9 mouse cellular contexts compared by ENCODE assay signal in the genomic region with DNA sequence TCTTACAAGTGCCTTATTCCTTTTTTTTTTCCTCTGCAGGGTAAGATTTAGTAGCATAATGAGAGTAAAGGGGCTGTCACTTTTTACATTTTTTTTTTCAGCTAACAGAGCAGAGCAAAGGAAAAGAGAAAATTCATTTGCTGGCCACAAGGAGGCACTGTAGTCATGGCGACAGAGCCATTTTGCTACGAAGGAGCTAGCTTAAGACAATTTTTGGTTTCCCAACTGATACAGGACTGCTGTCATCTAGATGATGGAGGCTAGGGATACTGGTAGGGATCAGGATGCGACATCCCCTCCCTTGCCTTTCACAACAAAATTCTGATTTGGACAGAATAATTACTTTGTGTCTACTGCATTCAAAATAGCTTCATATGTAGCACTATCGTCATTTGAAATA.
DNase-seq lines count a peak whose midpoint lies in the region; ATAC-seq and TF ChIP-seq lines count a peak whose summit lies in the region.
"Had no signal": no experiment of that assay in that cellular context is flagged by ENCODE, and none has a peak within 500 bp of the region (broad histone marks: within the 10 kb centered on the region; RNA-seq: fewer than 3 reads in every experiment).

No protein-coding gene starts in this region.

- no peak overlapping the region for H3K9ac ChIP-seq in kidney, embryonic 16.5 days (replicated peaks; ENCODE audit: low read length)

- no peaks in the 10 kb centered on the region for H3K9me3 ChIP-seq in kidney, embryonic 16.5 days (ENCODE audit: low read length)
- no peaks in the 10 kb centered on the region for H3K9me3 ChIP-seq in E14TG2a.4 (ENCODE audit: low read length)

- H3K27me3 ChIP-seq in kidney, embryonic 16.5 days (ENCODE audit: insufficient read depth, low read length) = peaks cover 5% of the 10 kb centered on the region; the same call in 1 of the 2 replicates
- no peaks in the 10 kb centered on the region for H3K27me3 ChIP-seq in E14TG2a.4 (ENCODE audit: insufficient read depth, low read length)

- no peak overlapping the region for H3K4me3 ChIP-seq in kidney, embryonic 16.5 days (ENCODE audit: low read length)
- no peak overlapping the region for H3K4me3 ChIP-seq in E14TG2a.4 (replicated peaks; ENCODE audit: low read length)
- H3K4me3 ChIP-seq in embryonic fibroblast, embryonic 13.5 days (ENCODE audit: insufficient read depth, low read length) = no peak overlapping the region

- peak; percentile 62 for TF ChIP-seq CTCF in E14TG2a.4 (conservative IDR thresholded peaks at IDR 0.05; ENCODE audit: low read length)
- TF ChIP-seq CTCF in embryonic fibroblast, embryonic 13.5 days (IDR thresholded peaks at IDR 0.05; ENCODE audit: borderline replicate concordance, insufficient read depth, low read length) = 0 out of 2 replicates have a peak, but pooled peaks have one; percentile 4

- H3K4me2 ChIP-seq in kidney, embryonic 16.5 days (replicated peaks; ENCODE audit: low read depth, low read length) = no peak overlapping the region

- H3K4me1 ChIP-seq in kidney, embryonic 16.5 days (ENCODE audit: insufficient read depth, low read length) = no peaks in the 10 kb centered on the region
- no peaks in the 10 kb centered on the region for H3K4me1 ChIP-seq in E14TG2a.4 (replicated peaks; ENCODE audit: low read depth, low read length)
- H3K4me1 ChIP-seq in embryonic fibroblast, embryonic 13.5 days (ENCODE audit: control insufficient read depth, insufficient read depth, low read length) = no peaks in the 10 kb centered on the region

- DNase-seq in adrenal gland, postnatal 14 days = peak; percentile 17
- no peak for DNase-seq in adrenal gland, adult 8-10 months
- peak; percentile 0 for DNase-seq in kidney, postnatal 14 days
- DNase-seq in natural killer cell, adult 2 months (ENCODE audit: low spot score in 2 of 2) = no peak

- H3K36me3 ChIP-seq in kidney, embryonic 16.5 days (ENCODE audit: insufficient read depth, low read length) = no peaks in the 10 kb centered on the region
- H3K36me3 ChIP-seq in E14TG2a.4 (ENCODE audit: insufficient read depth, low read length) = no peaks in the 10 kb centered on the region

- no peak for ATAC-seq in kidney, embryonic 16.5 days (ENCODE audit: low FRiP score, low TSS enrichment)
- ATAC-seq in erythroblast, adult 5-6 weeks (replicated peaks; ENCODE audit: low FRiP score, poor library complexity, severe bottlenecking) = no peak

- WGBS in kidney, embryonic 16.5 days = 41% methylated on average over 4 of the region's 4 CpGs

- no peak overlapping the region for H3K27ac ChIP-seq in kidney, embryonic 16.5 days (ENCODE audit: low read length)
- H3K27ac ChIP-seq in embryonic fibroblast, embryonic 13.5 days (ENCODE audit: insufficient read depth, low read length) = no peak overlapping the region
- H3K27ac ChIP-seq: macrophage had no signal

- no peak for TF ChIP-seq POLR2A in embryonic fibroblast, embryonic 13.5 days (IDR thresholded peaks at IDR 0.05; ENCODE audit: low read depth, low read length)

Comparison
In these comparisons a context has a peak if more than half of its experiments do, and no peak if none do; other contexts are left out.
1. DNase-seq: peak in adrenal gland, postnatal 14 days (single experiment) and kidney, postnatal 14 days (single experiment); none in adrenal gland, adult 8-10 months (single experiment) and natural killer cell, adult 2 months (0 of 2).